Mouse (Mus musculus) forebrain, embryonic 11.5 days (tissue): Measurements from ENCODE around the gene Hnrnpab. TPM values are rescaled to one million over a fixed set of nuclear protein-coding genes. Genes with fewer than 3 reads are reported as not detected.
"Not testable (repeated sequence)": the region's sequence is repeated elsewhere in the genome, so short reads cannot be mapped to it uniquely, and the experiment has no call there.

Experiments
- ATAC-seq: fragments of 200-750 bp; cut with Nextera tagmentation; replicated peaks from 2 replicates; pipeline ENCODE4 v1.8.0; 2017; ENCODE audit warnings: moderate TSS enrichment; ENCODE audit not compliant: low FRiP score
- DNase-seq: peaks from one replicate; pipeline ENCODE4 v3.0.0-alpha.2; 2017; ENCODE audit warnings: low spot score
- H3K27ac ChIP-seq: fragments of 300-500 bp; sonication (generic); 2 replicates; pipeline ENCODE4 v1.5.1; 2014; ENCODE audit warnings: low read depth, low read length
- H3K27me3 ChIP-seq: fragments of 300-500 bp; sonication (generic); 2 replicates; pipeline ENCODE4 v1.6.1; 2014; ENCODE audit warnings: mild to moderate bottlenecking, low read length, mixed read lengths; ENCODE audit not compliant: control insufficient read depth, insufficient read depth
- H3K36me3 ChIP-seq: fragments of 300-500 bp; sonication (generic); 2 replicates; pipeline ENCODE4 v1.6.1; 2014; ENCODE audit warnings: mild to moderate bottlenecking, low read length, moderate library complexity, mixed read lengths; ENCODE audit not compliant: control insufficient read depth, insufficient read depth
- H3K4me1 ChIP-seq: fragments of 300-500 bp; sonication (generic); replicated peaks from 2 replicates; pipeline ENCODE4 v1.6.1; 2014; ENCODE audit warnings: low read length, mixed read lengths; ENCODE audit not compliant: control insufficient read depth, insufficient read depth
- H3K4me2 ChIP-seq: fragments of 300-500 bp; sonication (generic); 2 replicates; pipeline ENCODE4 v1.6.1; 2014; ENCODE audit warnings: low read depth, mild to moderate bottlenecking, low read length, moderate library complexity, mixed read lengths; ENCODE audit not compliant: severe bottlenecking
- H3K4me3 ChIP-seq: fragments of 300-500 bp; sonication (generic); 2 replicates; pipeline ENCODE4 v1.5.1; 2014; ENCODE audit warnings: low read depth, low read length
- H3K9ac ChIP-seq: fragments of 300-500 bp; sonication (generic); 2 replicates; pipeline ENCODE4 v1.6.1; 2014; ENCODE audit warnings: low read length
- H3K9me3 ChIP-seq: fragments of 300-500 bp; sonication (generic); 2 replicates; pipeline ENCODE4 v1.6.1; 2016; ENCODE audit warnings: low read length, mixed read lengths; ENCODE audit not compliant: control insufficient read depth
- WGBS: fragments of 180-500 bp; shearing (Covaris S2); extraction: QIAGEN DNeasy Blood & Tissue Kit; methylation state at CpG from one replicate; pipeline ENCODE4 v1.1.7; 2014; 5-methylcytosine and 5-hydroxymethylcytosine counted together
- polyA plus RNA-seq: library from polyadenylated mRNA; unstranded; fragments of >200 nt; fragmentation: Nextera tagmentation; extraction: Ambion mirVana; gene quantifications from 2 replicates; pipeline ENCODE4 v1.2.1, GENCODE M21; 2014

The Hnrnpab gene
- polyA plus RNA-seq, 1 experiment from 2014 or later = 830 TPM

DNA sequence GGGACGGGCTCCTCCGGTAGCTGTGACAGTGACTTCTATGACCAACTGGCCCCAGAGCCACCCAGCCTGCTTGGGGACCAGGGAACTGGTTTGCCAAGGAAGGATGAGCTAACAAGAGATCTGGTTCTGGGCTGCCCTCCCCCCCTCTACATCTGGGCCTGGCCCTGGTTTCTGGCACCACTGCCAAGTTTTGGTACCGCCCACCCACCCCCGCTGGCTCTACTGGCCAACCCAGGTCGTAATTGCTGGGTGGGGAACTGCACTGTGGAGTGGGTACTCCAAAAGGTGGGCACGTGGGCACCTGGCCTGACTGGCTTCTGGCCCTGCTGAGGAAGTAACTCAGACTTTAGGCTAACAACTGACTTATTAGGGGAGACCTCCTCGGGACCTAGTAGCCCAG, 34.1 kb upstream of the Hnrnpab start:
- Histone ChIP-seq H3K9ac (no peak overlapping the region), H3K36me3 (peaks cover 2% of the 10 kb centered on the region; the same call in 1 of the 2 replicates), H3K27ac (no peak overlapping the region), H3K27me3 (no peaks in the 10 kb centered on the region), H3K4me1 (peaks cover 6% of the 10 kb centered on the region; the same call in 1 of the 2 replicates), H3K9me3 (no peaks in the 10 kb centered on the region), H3K4me3 (no peak overlapping the region), H3K4me2 (no peak overlapping the region)
- ATAC-seq (no peak), DNase-seq (no peak)
- WGBS = 87% methylated on average over 7 of the region's 7 CpGs

DNA sequence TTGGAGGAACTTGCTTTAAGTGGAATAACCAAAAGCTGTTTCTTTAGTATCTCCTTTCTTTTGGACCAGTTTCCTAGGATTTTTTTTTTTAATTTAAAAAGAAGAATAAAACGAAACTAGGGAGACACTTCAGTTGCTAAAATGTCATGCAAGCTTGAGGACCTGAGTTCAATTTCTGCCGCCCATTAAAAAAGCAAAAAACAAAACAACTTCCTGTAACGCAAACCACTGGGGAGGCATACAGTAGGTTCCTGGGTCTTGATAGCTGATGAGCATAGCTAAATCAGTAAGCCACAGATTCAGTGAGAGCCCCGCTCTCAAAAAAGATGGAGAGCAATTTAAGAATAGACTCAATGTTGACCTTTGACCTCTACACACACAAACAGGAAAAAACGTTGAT, 31.9 kb upstream of the Hnrnpab start:
- Histone ChIP-seq H3K9me3 (no peaks in the 10 kb centered on the region), H3K4me3 (no peak overlapping the region), H3K27ac (no peak overlapping the region), H3K9ac (no peak overlapping the region), H3K27me3 (no peaks in the 10 kb centered on the region), H3K4me1 (peaks cover 6% of the 10 kb centered on the region; the same call in 1 of the 2 replicates), H3K36me3 (no peaks in the 10 kb centered on the region), H3K4me2 (peak overlapping the region; percentile 31; the same call in 1 of the 2 replicates)
- 68% methylated on average over 5 of the region's 5 CpGs for WGBS
- no peak for ATAC-seq
- DNase-seq = no peak

DNA sequence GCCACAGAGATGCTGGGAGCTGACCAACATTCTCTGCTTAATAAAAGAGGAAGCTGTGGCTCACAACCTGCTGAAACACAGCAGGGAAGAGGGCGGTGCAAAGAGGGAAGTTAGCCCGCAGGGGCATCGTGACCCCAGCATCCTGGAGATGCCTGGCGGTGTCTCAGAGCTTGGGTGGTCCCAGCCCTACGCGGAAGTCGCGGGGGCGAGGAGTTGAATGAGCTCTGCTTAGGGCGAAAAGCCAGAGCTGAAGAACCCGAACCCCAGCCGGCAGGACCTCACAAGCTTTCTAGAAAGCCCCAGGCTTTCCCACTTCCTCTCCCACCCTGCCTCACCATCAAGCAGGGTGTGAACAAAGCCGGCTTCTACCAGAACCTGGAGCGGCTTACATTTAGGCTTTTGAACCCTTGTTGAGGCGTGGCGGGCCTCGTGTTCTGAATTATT, 31.3 kb upstream of the Hnrnpab start:
- peak; percentile 71 for DNase-seq
- no peak for ATAC-seq
- peaks cover 6% of the 10 kb centered on the region; the same call in 1 of the 2 replicates for H3K4me1 ChIP-seq
- H3K27ac ChIP-seq = no peak overlapping the region
- peak overlapping the region; percentile 31 for H3K4me2 ChIP-seq
- no peaks in the 10 kb centered on the region for H3K9me3 ChIP-seq
- H3K27me3 ChIP-seq = no peaks in the 10 kb centered on the region
- no peaks in the 10 kb centered on the region for H3K36me3 ChIP-seq
- WGBS = 4% methylated on average over 17 of the region's 17 CpGs
- H3K9ac ChIP-seq = peak overlapping the region; percentile 33; the same call in 1 of the 2 replicates
- H3K4me3 ChIP-seq = no peak overlapping the region

DNA sequence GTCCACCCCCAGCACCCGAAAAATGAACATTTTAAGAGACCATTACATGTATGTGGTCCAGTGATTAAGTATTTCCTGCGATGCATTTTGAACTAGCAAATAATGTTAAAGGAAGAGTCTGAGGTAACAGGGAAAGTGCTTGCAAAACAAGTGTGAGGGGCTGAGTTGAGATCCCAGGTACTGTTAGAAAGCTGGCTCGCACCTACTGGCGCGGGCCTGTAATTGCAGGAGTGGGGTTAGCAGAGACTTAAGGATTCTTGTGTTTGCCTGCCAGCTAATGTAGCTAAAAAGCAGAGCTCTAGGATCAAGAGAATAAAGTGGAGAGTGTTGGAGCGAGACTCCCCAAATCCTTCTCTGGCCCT, 29.7 kb upstream of the Hnrnpab start:
- DNase-seq (peak; percentile 80), ATAC-seq (peak; percentile 43; the same call in 1 of the 2 replicates)
- peak overlapping the region; percentile 50 for H3K27ac ChIP-seq
- H3K4me3 ChIP-seq = peak overlapping the region; percentile 72
- no peaks in the 10 kb centered on the region for H3K27me3 ChIP-seq
- WGBS = 6% methylated on average over 6 of the region's 6 CpGs
- H3K4me1 ChIP-seq = peaks cover 6% of the 10 kb centered on the region; the same call in 1 of the 2 replicates
- H3K9me3 ChIP-seq = no peaks in the 10 kb centered on the region
- peak overlapping the region; percentile 78 for H3K4me2 ChIP-seq
- H3K36me3 ChIP-seq = no peaks in the 10 kb centered on the region
- H3K9ac ChIP-seq = peak overlapping the region; percentile 76

DNA sequence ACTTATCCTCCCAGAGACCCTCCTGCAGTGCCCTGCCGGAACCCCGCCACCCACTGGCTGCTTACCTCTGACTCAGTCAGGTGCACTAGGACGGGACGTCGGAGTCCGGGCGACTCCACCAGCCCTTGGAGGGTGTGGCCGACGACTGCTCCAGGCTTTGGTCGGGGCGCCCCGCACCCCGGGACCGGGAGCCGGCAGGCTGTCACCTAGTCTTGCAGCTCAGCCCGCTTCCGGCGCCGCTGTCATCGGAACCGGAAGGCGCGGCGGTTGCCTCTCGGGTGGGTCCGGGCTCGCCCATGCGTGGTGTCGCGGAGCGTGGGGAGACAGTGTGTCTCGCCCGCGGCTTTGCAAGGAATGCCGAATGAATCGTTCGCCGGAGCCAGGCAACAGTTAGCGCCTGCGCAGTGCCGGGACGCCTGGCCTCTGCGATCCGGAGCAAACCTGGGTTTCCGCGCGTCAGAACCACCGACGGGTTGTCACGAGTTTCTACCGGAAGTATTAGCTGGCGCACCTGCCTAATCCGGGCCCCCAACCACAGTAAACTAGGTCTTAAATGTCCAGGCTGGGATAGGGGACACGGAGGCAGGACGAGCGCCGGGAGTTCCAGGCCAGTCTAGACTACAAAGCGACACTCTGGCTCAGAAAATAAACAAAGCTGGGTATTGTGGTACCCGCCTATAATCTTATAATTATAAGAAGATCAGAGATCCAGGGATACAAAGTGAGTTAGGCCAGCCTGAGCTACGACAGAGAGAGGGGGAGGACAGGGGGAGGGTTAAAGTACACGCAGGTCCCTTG, 29.1 kb upstream of the Hnrnpab start, which contains the start of gene Rmnd5b:
Gene Rmnd5b (minus strand): TSS at position 372 of the 798 bp plus-strand sequence.
- Histone ChIP-seq H3K4me1 (peaks cover 6% of the 10 kb centered on the region; the same call in 1 of the 2 replicates), H3K4me3 (peak within 1 kb of the TSS; percentile 72), H3K27me3 (no peaks in the 10 kb centered on the region), H3K9me3 (no peaks in the 10 kb centered on the region), H3K27ac (peak within 1 kb of the TSS; percentile 50), H3K9ac (peak within 1 kb of the TSS; percentile 76), H3K36me3 (no peaks in the 10 kb centered on the region), H3K4me2 (peak within 1 kb of the TSS; percentile 78)
- under 1% methylated on average over 61 of the region's 61 CpGs for WGBS
- ATAC-seq (peak; percentile 84), DNase-seq (peak; percentile 91)

DNA sequence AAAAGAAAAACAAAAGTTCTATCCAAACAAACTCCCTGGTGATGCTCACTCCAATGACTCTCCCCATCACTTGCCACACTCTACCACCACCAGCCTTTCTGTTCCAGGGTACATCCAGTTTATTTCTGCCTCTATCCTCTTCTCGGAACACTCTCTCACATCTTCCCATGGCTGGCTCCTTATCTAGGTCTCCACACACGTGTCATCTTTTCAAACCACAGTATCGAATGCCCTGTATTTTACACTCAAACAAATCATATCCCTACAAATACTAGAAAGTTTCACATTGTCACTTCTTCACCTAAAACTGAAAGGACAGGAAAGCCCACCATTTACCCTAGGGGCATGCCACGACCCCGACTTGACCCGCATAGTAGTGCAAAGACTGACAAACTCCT, 28.5 kb upstream of the Hnrnpab start:
- no peak overlapping the region for H3K27ac ChIP-seq
- peak overlapping the region; percentile 76 for H3K9ac ChIP-seq
- 22% methylated on average over 6 of the region's 6 CpGs for WGBS
- H3K36me3 ChIP-seq = no peaks in the 10 kb centered on the region
- H3K9me3 ChIP-seq = no peaks in the 10 kb centered on the region
- peaks cover 6% of the 10 kb centered on the region; the same call in 1 of the 2 replicates for H3K4me1 ChIP-seq
- DNase-seq (no peak), ATAC-seq (no peak)
- H3K4me3 ChIP-seq = peak overlapping the region; percentile 72
- H3K4me2 ChIP-seq = peak overlapping the region; percentile 78
- H3K27me3 ChIP-seq = no peaks in the 10 kb centered on the region

DNA sequence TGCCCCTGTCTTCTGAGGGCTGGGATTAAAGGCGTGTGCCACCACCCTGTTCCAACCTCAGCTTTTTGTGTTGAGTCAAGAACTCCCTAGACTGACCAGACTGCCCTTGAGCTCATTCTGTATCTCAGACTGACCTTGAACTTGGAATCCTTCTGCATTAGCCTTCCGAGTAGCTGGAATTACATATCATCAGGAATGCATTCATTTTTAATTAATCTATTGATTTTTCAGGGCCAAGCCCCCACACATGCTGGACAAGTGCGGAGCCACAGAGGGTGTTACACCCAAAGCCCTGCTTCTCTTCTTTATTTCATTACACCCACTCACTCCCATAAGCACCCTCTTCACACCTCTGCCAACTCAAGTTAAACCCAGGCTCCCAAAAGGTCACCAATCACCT, 27.1 kb upstream of the Hnrnpab start:
- no peak overlapping the region for H3K4me3 ChIP-seq
- no peaks in the 10 kb centered on the region for H3K9me3 ChIP-seq
- no peak for ATAC-seq
- H3K4me1 ChIP-seq = peaks cover 6% of the 10 kb centered on the region; the same call in 1 of the 2 replicates
- no peaks in the 10 kb centered on the region for H3K36me3 ChIP-seq
- H3K4me2 ChIP-seq = no peak overlapping the region
- no peak overlapping the region for H3K9ac ChIP-seq
- DNase-seq = no peak
- H3K27ac ChIP-seq = no peak overlapping the region
- H3K27me3 ChIP-seq = no peaks in the 10 kb centered on the region
- 93% methylated on average over 3 of the region's 3 CpGs for WGBS

DNA sequence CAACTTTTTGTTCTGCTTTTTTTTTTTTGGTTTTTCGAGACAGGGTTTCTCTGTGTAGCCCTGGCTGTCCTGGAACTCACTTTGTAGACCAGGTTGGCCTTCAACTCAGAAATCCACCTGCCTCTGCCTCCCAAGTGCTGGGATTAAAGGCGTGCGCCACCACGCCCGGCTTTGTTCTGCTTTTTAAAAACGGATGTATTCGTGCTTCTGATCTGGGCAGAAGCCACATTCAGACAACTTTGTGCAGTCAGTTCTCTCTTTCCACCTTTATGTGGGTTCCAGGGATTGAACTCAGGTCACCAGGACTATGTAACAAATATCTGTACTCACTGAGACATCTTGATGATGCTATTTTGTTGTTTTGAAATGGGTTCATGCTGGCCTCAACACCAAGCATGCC, 26.6 kb upstream of the Hnrnpab start:
- not testable (repeated sequence) for DNase-seq, ATAC-seq, H3K9me3 ChIP-seq, H3K9ac ChIP-seq, H3K36me3 ChIP-seq, H3K27me3 ChIP-seq, H3K27ac ChIP-seq, H3K4me2 ChIP-seq, H3K4me1 ChIP-seq, H3K4me3 ChIP-seq
- 93% methylated on average over 7 of the region's 7 CpGs for WGBS
